Mouse (Mus musculus) C2C12 (cell line): Measurements from ENCODE around the gene Slc22a18.

Experiments used
- CTCF ChIP-seq: IDR thresholded peaks from one replicate; pipeline ENCODE4 v1.5.1; 2011; ENCODE audit not compliant: control insufficient read depth, insufficient read depth, insufficient read length
- MAX ChIP-seq: IDR thresholded peaks from one replicate; pipeline ENCODE4 v1.6.1; 2011; ENCODE audit warnings: mild to moderate bottlenecking, control low read depth
- MYOG ChIP-seq: IDR thresholded peaks from one replicate; pipeline ENCODE4 v1.6.1; 2011; ENCODE audit not compliant: control insufficient read depth, insufficient read length; ENCODE audit errors: extremely low read depth

- TF ChIP-seq MAX, result no peak
- TF ChIP-seq CTCF, result no peak
- TF ChIP-seq MYOG, result no peak
These were observed 58.9 kb downstream of the Slc22a18 start for GRCm38 (mm10) chr7:143532410-143532809.
